Mouse (Mus musculus): ENCODE measurements around the gene Pkib.

The Pkib gene

DNA sequence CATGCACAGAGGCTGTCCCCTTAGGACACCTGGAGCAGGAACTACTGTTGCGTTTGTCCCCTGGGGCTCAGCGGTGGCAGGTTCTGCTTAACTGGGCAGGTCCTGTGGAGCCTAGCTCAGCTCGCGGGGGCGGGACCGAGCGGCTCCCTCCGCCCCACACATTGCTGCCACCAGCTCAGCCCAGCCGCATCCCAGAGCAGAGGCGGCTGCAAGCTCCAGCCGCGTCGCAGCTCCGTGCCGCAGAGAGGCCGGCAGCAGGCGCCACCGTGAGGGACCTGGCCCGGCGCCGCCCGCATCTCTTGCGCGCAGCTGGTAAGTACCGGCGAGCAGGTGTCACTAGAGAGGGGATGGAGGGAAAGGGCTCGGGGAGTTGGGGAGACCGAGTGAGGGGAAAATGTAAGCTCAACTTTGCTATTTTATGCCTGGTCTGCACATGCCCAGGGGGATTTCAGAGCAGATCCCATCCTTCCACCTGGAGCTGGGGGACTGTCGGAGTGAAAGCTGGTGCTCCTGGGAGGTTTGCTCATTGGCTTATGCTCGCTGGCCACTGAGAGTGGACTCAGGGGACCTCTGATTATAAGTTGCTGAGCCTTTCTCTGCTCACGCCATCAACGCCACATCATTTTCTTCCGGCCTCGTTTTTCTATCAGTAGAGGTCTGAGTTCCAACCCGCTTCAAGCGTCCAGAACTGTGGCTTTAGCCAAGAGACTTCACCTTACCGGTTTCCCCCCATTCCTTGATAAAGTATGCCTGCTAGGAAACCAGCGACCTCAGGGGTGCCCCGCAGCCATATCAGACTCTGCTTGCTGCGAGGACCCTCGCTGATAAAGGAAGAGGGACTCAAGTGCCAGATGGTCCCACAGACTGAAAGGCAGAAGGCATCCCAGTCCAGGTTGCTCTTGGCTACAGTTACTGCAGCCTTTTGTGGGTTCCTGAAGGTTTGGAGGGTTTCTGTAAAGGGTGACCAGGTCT, at the start of gene Pkib:
TSS of gene Pkib (plus strand) at position 86 of the 972 bp plus-strand sequence.
- DNase-seq: peak; percentile 62

DNA sequence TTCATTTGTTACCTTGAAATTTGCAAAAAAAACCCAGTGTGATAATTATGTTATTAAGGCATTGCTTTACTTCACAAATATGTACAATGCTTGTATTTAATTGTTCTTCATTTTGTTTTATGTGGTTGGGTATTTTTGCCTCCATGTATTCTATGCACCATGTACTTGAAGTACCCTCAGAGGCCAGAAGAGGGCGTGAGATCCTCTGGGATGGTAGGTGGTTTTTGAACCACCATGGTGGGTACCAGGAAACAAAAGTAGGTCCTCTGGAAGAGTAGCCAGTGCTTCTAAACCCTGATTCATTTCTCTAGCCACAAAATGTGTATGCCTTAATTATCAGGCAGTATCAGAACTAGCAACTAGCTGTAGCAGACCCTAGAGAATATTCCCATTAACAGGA, 47.9 kb upstream of the Pkib start:
- no peak for DNase-seq

DNA sequence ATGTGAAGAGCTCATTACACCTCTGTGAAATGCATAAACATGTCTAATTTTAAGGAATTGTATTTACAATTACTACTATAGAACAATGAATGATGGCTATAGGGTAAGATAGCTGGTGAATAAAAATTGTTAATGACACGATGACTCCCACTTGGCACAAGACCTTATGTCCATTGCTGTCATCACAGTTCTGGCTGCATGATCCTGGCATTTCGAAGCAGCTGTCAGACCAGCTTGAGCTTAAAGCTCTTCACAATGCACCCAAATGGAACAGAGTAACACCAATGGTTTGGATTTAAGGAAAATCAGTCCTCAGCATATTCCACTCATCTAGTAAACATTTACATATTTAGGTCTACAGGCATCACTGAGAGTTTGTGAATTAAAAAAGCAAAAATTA, 37.5 kb upstream of the Pkib start:
- no peak for DNase-seq

DNA sequence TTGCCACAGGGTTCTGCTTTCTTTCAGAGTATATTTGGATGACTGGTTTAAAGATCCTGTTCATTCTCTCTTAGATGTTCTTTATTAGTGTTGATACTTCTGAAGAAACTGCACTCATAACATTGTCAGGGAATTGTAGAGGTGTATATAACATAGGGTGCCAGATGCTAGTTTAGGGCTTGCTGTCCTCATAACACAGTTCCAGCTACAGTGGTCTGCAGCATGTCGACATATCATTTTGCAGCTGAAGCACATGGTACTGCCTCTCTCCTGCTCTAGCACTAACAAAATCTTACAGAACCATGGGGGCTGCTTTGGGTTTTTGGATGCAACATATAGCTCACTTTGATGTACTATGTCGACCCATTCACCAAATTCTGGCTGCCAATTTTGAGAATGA, 34.6 kb upstream of the Pkib start:
- DNase-seq: no peak

DNA sequence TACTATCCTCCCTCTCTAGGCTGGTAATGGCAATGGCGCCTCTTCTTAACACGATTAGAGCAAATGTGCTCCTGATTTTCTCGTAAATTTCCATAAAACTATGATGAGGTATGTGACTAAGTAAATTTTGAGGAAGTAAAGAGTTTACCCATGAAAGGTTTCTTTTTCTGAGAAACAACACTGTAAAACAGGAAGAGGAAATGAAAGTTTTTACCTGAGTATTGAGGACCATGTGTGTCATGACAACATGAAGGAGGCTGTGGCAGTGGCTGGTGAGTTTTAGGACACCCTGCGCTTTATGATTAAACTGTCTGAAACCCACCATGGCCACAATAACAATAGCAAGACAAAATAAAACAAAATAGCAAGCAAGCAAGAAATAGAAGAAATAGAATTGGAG, 28.8 kb upstream of the Pkib start:
- no peak for DNase-seq

DNA sequence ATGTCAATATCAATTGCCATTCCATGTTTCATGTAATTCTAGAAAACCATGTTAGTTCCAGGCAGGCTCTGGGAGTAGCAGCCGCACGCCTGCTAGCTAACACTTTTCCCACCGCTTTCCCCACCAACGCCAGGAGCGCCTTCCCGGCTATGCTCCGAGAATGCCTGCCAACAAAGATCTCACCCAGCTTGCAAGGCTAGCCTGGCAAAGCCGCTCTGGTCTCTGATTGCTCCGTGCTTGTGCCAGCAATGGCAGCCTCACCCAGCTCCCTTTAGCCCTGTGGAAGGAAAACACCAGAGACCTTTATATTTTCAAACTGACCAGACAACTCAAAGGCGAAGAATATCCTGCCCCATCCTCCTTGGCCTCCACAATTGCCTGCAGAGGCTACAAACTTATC, 8.5 kb upstream of the Pkib start:
- no peak for DNase-seq

DNA sequence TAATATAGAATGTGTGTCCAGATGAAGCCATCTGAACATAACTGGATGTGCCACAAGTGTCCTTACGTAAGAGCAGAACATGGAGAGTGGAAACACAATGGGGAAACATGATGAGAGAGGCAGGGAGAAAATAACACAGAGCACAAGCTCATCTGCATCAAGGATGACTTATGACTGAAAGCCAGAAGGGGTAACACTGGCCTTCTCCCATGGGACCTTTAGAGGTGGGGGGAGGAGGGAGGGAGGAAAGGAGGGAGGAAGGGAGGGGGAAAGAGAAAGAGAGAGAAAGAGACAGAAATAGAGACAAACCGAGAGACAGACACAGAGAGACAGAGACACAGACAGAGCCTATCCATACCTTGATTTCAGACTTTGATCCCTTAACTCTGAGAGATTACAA, 4.0 kb upstream of the Pkib start:
- no peak for DNase-seq

DNA sequence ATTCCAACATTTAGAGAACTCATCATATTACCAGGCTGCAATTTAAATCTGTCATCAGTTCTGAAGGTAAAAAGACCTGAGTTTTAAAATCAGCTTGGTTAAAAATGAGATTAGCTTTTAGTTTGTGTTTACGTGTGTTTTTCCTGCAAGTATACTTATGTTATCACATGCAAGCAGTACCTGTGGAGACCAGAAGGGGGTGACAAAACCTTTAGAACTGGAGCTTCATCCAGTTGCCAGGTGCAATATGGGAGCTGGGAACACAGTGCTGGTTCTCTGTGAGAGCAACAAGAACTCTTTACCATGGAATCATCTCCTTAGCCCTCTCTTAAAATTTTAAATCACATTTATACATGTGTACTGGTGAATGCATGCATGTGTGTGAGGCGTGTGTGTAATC, 1.2 kb upstream of the Pkib start:
- no peak for DNase-seq

DNA sequence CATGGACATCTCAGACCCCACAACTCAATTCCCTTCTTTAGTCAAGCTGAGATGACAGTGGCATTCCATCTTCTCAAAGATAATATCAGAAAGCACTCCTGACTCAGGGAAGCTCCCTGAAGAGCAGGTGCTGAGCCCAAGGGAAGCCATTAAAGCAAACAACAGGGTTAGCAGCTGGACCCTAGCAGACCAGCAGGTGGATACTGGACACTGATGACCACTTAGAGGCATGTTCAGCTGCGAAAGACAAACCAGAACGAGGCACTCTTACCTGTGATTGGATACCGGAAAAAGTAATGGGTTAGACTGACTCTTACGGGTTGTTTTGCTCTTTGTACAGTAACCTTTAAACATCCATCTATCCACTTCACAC, 1.1 kb downstream of the Pkib start:
- DNase-seq: no peak

DNA sequence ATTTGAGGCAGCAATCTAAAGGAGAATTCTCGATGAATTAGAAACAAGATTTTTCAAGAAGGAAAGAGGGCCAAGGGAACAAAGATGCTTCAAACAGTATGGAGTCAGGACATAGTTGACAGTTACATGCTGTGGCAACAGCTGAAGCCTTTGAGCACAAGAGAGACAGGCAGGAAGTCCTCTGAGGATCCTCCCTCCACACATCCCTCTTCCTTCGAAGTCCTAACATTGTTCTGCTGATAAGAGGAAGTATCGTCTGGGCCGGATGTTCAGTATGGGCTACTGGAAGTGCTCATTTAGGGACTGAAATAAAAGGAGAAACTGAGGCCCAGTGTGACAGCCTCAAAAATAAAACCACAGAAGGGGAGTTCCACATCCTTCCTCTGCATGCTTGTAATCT, 5.2 kb downstream of the Pkib start:
- no peak for DNase-seq

DNA sequence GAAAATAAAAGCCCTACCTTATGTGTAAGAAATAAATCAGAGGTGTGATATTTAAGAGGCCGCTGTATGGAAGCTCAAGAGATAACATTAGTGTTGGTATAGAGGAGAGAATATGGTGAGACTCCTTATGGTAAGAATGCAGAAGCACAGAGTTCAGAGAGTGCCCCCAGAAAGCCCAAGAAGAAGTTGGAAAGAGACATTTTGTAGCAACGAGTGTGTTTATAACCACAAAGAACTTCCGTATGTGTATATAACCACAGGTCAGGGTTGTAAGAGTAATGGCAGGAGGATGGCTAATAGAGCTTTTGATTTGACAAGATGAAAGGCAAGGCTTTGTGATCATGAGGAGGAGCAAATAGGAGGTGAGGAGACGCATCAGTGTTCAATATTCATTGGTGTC, 6.5 kb downstream of the Pkib start:
- DNase-seq: no peak

DNA sequence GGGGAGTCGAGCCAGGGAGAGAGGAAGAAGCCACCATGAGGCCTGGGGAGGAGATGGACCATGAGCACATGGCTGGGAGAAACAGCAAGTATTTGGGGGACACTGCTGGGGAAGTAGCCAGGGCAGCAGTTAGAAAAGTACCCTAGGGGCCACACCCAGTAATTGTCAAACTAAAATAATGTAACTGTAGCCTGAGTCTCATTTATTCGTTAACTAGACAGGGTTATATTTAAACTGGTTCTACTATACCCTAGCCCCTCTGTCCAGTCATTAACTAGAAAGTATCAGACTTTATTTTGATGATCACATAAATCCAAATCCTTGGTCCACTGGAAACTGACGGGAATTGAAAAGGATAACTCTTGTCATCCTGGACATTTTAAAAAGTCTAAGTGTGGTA, 7.8 kb downstream of the Pkib start:
- no peak for DNase-seq

DNA sequence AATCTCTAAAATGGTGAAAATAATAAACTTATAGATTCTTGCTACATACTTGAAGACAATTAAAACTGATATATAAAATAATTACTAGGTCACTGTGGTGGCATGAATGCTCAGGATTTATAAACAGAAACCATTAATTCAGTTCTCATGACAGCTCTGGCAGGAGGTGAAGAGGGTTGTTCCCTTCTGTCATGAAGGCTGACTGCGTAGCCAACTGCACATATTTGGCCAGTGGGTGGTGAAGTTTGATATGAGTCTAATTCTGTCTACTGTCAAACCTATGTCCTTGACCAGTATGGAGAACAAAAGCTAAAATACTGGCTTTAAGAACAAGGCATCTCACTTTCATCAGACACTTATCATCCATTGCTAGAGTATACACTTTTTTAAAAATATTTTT, 21.5 kb downstream of the Pkib start:
- no peak for DNase-seq

DNA sequence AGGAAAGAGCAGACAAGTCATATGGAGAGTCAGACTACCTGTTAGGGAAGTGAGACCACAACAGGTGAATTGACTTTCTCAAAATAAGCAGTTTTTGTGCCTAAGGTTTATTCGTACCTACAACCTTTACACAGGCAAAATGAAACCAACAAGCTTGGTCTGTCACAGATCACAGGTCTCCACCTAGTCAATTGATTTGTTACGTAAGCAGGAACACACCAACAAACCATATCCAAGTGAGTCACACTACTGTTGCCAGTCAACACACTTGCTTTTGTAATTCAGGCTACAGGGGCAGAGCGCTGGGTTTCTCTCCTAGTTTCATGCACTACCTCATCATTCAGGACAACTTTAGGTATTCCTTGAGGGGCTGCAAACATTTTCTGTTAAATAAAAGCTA, 28.7 kb downstream of the Pkib start:
- DNase-seq: no peak

DNA sequence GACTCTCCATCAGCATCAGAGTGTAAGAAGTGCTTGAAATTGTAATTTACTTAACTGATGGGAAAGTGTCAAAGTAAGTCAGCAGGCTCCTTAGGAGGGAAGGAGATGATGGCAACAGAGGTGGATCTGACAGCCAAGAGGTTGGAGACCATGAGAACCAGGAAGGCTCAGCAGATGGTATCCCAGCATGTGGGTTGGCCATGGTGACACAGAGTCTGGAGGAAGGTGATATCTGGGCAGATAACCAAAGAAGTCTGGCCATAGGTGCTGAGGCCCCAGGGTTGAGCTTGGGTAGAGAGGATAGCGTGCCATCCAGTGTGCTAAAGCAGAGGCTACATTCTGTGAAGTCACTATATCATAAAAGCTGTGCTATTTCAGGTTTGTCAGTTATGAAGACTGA, 32.0 kb downstream of the Pkib start:
- DNase-seq: no peak

DNA sequence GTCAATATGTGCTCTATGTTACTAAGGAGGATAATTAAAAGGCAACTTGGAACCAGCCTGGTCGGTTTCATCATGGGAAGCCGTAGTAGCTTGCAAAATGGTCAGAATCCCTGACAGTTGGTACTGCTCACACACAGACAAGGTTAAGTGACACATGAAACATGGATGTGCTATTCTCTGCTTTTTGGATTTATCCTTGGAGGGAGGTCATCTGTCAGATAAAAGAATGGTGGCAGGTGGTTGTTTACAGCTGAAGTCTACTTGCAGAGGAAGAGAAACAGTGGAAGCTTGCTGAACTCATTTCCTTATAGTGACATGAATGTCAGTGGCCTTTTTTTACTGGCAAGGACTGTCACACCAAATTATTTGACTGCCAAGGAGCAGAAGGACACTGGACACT, 32.5 kb downstream of the Pkib start:
- no peak for DNase-seq

DNA sequence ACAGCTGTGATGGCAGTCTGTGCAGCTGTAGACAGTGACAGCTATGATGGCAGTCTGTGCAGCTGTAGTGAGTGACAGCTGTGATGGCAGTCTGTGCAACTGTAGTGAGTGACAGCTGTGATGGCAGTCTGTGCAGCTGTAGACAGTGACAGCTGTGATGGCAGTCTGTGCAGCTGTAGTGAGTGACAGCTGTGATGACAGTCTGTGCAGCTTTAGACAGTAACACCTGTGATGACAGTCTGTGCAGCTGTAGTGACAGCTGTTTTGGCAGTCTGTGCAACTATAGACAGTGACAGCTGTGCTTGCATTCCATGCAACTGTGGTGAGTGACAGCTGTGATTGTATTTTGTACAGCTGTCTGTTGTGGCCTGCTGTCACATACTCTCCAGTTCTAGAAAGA, 44.0 kb downstream of the Pkib start:
- DNase-seq: no peak

DNA sequence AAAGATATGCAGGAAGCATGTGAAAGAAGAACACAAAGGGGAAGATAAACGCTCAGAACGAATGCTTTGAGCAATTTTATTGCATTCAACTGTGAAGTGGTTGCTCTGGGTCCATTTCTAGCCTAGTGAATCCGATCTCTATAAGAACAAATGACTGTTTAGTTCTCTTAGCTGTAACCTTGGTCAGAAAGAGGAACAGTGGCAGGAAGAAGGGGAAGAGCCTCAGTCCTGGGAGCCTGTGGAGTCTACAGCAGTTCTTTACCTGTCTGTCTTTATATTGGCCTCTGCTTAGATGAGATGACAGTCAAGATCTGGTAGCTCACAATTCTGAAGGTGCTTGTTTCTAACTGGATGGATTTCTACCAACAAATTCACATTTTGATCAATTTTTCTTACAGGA, 56.2 kb downstream of the Pkib start:
- DNase-seq: no peak

DNA sequence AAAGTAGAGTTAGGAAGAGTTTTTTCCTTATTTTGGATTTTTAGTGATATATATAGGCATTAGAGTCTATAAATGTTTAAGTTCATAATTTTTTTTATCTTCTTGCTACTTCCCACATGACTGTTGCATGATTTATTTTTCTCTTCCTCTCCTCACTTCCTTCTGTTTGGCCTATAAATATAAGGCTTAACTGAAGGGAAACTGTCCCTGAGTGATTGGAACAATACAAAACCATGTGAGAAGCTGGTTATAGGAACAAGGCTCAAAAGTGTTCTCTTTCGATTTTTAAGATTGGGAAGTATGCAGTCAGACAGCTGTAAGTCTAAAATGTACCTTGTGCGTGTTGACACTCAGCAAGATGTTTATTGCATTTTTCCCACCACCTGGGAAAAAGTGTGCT, 58.4 kb downstream of the Pkib start:
- DNase-seq: no peak

DNA sequence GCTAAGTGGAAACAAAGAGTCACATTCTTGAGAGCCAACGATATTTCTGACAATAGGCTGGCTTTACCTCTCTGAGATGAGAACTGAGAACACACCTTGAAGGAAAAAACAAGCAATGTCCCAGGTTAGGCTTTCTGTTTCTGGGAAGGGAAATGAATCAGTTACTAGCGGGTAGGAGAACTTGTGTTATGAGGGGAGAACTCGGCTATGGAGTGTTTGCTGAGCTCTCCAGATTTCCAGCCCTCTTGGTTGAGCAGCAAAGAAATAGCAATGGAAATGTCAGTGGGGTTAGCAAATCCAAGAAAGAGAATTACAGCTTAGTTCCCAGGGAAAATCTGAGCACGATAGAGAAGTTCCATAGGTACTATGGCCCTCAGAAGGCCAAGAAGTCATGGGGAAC, 70.5 kb downstream of the Pkib start:
- DNase-seq: no peak

DNA sequence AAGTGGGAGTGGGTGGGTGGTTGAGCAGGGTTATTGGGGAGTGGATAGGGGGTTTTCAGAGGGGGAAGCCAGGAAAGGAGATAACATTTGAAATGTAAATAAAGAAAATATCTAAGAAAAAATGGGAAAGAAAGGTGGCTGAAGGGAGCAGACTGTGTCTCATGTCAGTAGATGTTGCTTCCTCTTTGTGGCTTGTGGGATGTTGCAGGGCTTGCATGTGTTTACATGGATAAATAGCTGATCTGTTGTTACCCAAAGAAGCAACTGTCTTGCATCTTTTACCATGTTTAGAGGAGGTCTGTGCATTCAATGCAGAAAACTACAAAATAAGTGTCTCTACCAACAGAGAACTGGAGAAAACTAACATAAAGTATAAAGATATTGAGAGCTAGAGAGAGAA, 89.3 kb downstream of the Pkib start:
- DNase-seq: no peak

DNA sequence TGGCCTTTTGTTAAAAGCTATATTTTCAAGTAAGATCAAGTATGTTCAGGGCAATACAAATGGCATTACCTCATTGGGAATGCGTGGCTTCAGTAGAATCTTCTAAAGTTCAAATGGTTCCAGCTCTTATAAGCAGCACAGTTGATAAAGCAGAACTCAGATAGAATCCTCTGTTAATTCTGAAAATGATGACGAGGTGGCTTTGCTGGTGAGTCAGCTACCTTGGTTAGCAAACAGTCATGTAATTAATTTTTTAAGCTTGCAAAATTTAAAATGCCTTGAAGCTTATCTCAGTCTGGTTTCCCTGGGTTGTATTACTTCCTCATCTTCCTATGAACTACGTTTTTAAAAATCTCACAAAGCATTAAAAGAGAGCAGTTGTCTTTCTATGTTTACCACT, 90.6 kb downstream of the Pkib start:
- no peak for DNase-seq

DNA sequence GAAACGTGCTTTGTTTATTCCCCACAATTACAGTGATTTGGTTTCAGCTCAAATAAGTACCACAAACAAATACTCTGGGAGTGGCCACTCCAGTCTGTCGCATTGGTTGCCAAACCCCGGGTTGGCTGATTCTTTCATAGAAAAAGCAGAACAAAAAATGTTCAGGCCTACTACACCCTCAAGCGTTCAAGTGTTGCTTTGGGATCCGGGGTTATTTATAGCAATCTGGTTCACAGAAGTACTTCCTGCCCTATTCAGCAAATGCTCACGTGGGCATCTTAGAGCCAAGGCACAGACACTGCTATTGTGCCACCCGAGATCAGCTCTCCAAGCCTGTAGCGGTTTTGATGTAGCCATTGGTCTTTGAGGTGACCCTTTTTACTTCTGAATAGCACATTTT, 95.9 kb downstream of the Pkib start:
- no peak for DNase-seq

DNA sequence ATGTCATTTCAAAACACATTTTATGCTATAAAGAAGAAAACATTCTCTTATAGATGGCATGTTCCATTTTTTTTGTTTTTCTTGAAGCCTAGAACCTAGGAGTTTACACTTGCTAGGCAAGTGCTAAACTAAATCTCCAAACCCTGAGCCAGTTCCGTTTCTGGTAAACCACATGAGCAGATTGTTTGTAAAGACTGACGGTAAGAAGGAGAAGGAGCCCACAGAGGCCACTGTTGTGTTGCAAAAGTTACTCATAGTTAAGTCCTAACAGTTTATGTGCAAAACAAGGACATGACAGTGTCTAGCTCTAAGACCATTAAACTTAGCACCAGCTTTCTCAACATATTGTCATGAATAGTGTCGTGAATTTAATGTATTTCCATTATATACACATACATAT, 99.9 kb downstream of the Pkib start:
- no peak for DNase-seq

DNA sequence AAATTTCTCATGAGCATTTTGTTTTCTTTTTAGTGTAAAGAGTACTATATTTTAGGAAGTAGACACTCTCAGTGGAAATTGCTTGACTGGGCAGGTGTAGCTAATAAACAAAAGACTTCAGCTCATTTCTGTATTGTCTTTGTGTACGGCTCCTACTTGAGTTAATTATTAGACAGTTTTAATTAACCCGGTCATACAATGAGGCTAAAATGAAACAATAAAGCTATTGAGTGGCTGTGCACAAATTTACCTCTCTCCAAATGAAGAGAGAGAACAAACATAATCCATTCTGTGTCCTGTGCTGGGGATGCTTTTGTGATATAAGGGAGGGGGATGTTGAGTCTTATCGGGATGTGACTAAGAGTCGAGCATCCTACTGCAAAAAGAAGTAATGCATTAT, 109.0 kb downstream of the Pkib start:
- no peak for DNase-seq

All from right cerebral cortex, postnatal 14 days (tissue).